Mouse (Mus musculus): ENCODE results near the gene Pbx1. TPM values are rescaled to one million over a fixed set of nuclear protein-coding genes. Genes with fewer than 3 reads are reported as not detected.

The Pbx1 gene
- polyA plus RNA-seq, 1 experiment: 46.9 TPM

- Histone ChIP-seq H3K27me3 (replicated peaks; ENCODE audit: control insufficient read depth, insufficient read depth, low read length) (no peaks in the 10 kb centered on the region), H3K27ac (ENCODE audit: insufficient read depth, low read depth, low read length) (no peak overlapping the region), H3K4me1 (ENCODE audit: control insufficient read depth, insufficient read depth, low read length) (no peaks in the 10 kb centered on the region), H3K4me3 (ENCODE audit: insufficient read depth, low read depth, low read length) (no peak overlapping the region), H3K36me3 (ENCODE audit: control insufficient read depth, insufficient read depth, low read length) (no peaks in the 10 kb centered on the region; the same call in 1 of the 2 replicates)
- 79% methylated on average over 4 of the region's 4 CpGs for WGBS
- no peak for DNase-seq
- TF ChIP-seq CTCF (conservative IDR thresholded peaks at IDR 0.05; ENCODE audit: insufficient read depth, insufficient read length, low read depth, low read length): no peak
- TF ChIP-seq POLR2A (IDR thresholded peaks at IDR 0.05; ENCODE audit: low read depth, low read length): no peak
Observed at GRCm38 (mm10) chr1:168117367-168117766, 314.7 kb downstream of the Pbx1 start.

GRCm38 (mm10) chr1:168109797-168110196, 322.3 kb downstream of the Pbx1 start:
- Histone ChIP-seq H3K27ac (ENCODE audit: insufficient read depth, low read depth, low read length) (no peak overlapping the region), H3K4me3 (ENCODE audit: insufficient read depth, low read depth, low read length) (no peak overlapping the region), H3K4me1 (ENCODE audit: control insufficient read depth, insufficient read depth, low read length) (no peaks in the 10 kb centered on the region), H3K36me3 (ENCODE audit: control insufficient read depth, insufficient read depth, low read length) (no peaks in the 10 kb centered on the region), H3K27me3 (replicated peaks; ENCODE audit: control insufficient read depth, insufficient read depth, low read length) (no peaks in the 10 kb centered on the region)
- WGBS: 83% methylated on average over 8 of the region's 8 CpGs
- DNase-seq: no peak
- no peak for TF ChIP-seq CTCF (conservative IDR thresholded peaks at IDR 0.05; ENCODE audit: insufficient read depth, insufficient read length, low read depth, low read length)
- TF ChIP-seq POLR2A (IDR thresholded peaks at IDR 0.05; ENCODE audit: low read depth, low read length): no peak

GRCm38 (mm10) chr1:168103821-168104220, 328.2 kb downstream of the Pbx1 start:
- no peak for DNase-seq
- 63% methylated on average over 2 of the region's 2 CpGs for WGBS
- H3K27ac ChIP-seq (ENCODE audit: insufficient read depth, low read depth, low read length): no peak overlapping the region
- H3K4me1 ChIP-seq (ENCODE audit: control insufficient read depth, insufficient read depth, low read length): no peaks in the 10 kb centered on the region
- H3K4me3 ChIP-seq (ENCODE audit: insufficient read depth, low read depth, low read length): no peak overlapping the region
- H3K27me3 ChIP-seq (replicated peaks; ENCODE audit: control insufficient read depth, insufficient read depth, low read length): no peaks in the 10 kb centered on the region
- TF ChIP-seq CTCF (conservative IDR thresholded peaks at IDR 0.05; ENCODE audit: insufficient read depth, insufficient read length, low read depth, low read length): no peak
- TF ChIP-seq POLR2A (IDR thresholded peaks at IDR 0.05; ENCODE audit: low read depth, low read length): no peak
- no peaks in the 10 kb centered on the region for H3K36me3 ChIP-seq (ENCODE audit: control insufficient read depth, insufficient read depth, low read length)

GRCm38 (mm10) chr1:168101514-168101913, 330.6 kb downstream of the Pbx1 start:
- no peak for DNase-seq
- WGBS: 76% methylated on average over 3 of the region's 3 CpGs
- H3K27ac ChIP-seq (ENCODE audit: insufficient read depth, low read depth, low read length): no peak overlapping the region
- TF ChIP-seq CTCF (conservative IDR thresholded peaks at IDR 0.05; ENCODE audit: insufficient read depth, insufficient read length, low read depth, low read length) (no peak), POLR2A (IDR thresholded peaks at IDR 0.05; ENCODE audit: low read depth, low read length) (no peak)
- H3K27me3 ChIP-seq (replicated peaks; ENCODE audit: control insufficient read depth, insufficient read depth, low read length): no peaks in the 10 kb centered on the region
- H3K4me3 ChIP-seq (ENCODE audit: insufficient read depth, low read depth, low read length): no peak overlapping the region
- no peaks in the 10 kb centered on the region for H3K4me1 ChIP-seq (ENCODE audit: control insufficient read depth, insufficient read depth, low read length)
- no peaks in the 10 kb centered on the region for H3K36me3 ChIP-seq (ENCODE audit: control insufficient read depth, insufficient read depth, low read length)

GRCm38 (mm10) chr1:168098806-168099205, 333.3 kb downstream of the Pbx1 start:
- no peaks in the 10 kb centered on the region for H3K27me3 ChIP-seq (replicated peaks; ENCODE audit: control insufficient read depth, insufficient read depth, low read length)
- H3K27ac ChIP-seq (ENCODE audit: insufficient read depth, low read depth, low read length): no peak overlapping the region
- H3K4me3 ChIP-seq (ENCODE audit: insufficient read depth, low read depth, low read length): no peak overlapping the region
- 98% methylated on average over 2 of the region's 2 CpGs for WGBS
- no peaks in the 10 kb centered on the region for H3K36me3 ChIP-seq (ENCODE audit: control insufficient read depth, insufficient read depth, low read length)
- DNase-seq: no peak
- TF ChIP-seq POLR2A (IDR thresholded peaks at IDR 0.05; ENCODE audit: low read depth, low read length) (no peak), CTCF (conservative IDR thresholded peaks at IDR 0.05; ENCODE audit: insufficient read depth, insufficient read length, low read depth, low read length) (no peak)
- no peaks in the 10 kb centered on the region for H3K4me1 ChIP-seq (ENCODE audit: control insufficient read depth, insufficient read depth, low read length)

- no peak overlapping the region for H3K4me3 ChIP-seq (ENCODE audit: insufficient read depth, low read depth, low read length)
- H3K27ac ChIP-seq (ENCODE audit: insufficient read depth, low read depth, low read length): no peak overlapping the region
- H3K27me3 ChIP-seq (replicated peaks; ENCODE audit: control insufficient read depth, insufficient read depth, low read length): no peaks in the 10 kb centered on the region
- WGBS: 66% methylated on average over 4 of the region's 4 CpGs
- DNase-seq: no peak
- no peaks in the 10 kb centered on the region for H3K36me3 ChIP-seq (ENCODE audit: control insufficient read depth, insufficient read depth, low read length)
- no peak for TF ChIP-seq POLR2A (IDR thresholded peaks at IDR 0.05; ENCODE audit: low read depth, low read length)
- H3K4me1 ChIP-seq (ENCODE audit: control insufficient read depth, insufficient read depth, low read length): no peaks in the 10 kb centered on the region
Observed at GRCm38 (mm10) chr1:168094671-168095070, 337.4 kb downstream of the Pbx1 start.

- no peak for TF ChIP-seq POLR2A (IDR thresholded peaks at IDR 0.05; ENCODE audit: low read depth, low read length)
- TF ChIP-seq CTCF (conservative IDR thresholded peaks at IDR 0.05; ENCODE audit: insufficient read depth, insufficient read length, low read depth, low read length): peak; percentile 54
- peak; percentile 33 for DNase-seq
- H3K4me1 ChIP-seq (ENCODE audit: control insufficient read depth, insufficient read depth, low read length): no peaks in the 10 kb centered on the region
- H3K4me3 ChIP-seq (ENCODE audit: insufficient read depth, low read depth, low read length): no peak overlapping the region
- WGBS: 81% methylated on average over 2 of the region's 2 CpGs
- no peak overlapping the region for H3K27ac ChIP-seq (ENCODE audit: insufficient read depth, low read depth, low read length)
- no peaks in the 10 kb centered on the region for H3K36me3 ChIP-seq (ENCODE audit: control insufficient read depth, insufficient read depth, low read length)
- H3K27me3 ChIP-seq (replicated peaks; ENCODE audit: control insufficient read depth, insufficient read depth, low read length): no peaks in the 10 kb centered on the region
Observed at GRCm38 (mm10) chr1:168093044-168093443, 339.0 kb downstream of the Pbx1 start.

- WGBS: 55% methylated on average over 4 of the region's 4 CpGs
- no peak overlapping the region for H3K27ac ChIP-seq (ENCODE audit: insufficient read depth, low read depth, low read length)
- TF ChIP-seq CTCF (conservative IDR thresholded peaks at IDR 0.05; ENCODE audit: insufficient read depth, insufficient read length, low read depth, low read length) (no peak), POLR2A (IDR thresholded peaks at IDR 0.05; ENCODE audit: low read depth, low read length) (no peak)
- H3K4me1 ChIP-seq (ENCODE audit: control insufficient read depth, insufficient read depth, low read length): no peaks in the 10 kb centered on the region
- no peaks in the 10 kb centered on the region for H3K27me3 ChIP-seq (replicated peaks; ENCODE audit: control insufficient read depth, insufficient read depth, low read length)
- no peaks in the 10 kb centered on the region for H3K36me3 ChIP-seq (ENCODE audit: control insufficient read depth, insufficient read depth, low read length)
- H3K4me3 ChIP-seq (ENCODE audit: insufficient read depth, low read depth, low read length): no peak overlapping the region
- no peak for DNase-seq
Observed at GRCm38 (mm10) chr1:168091627-168092026, 340.4 kb downstream of the Pbx1 start.
